Mouse (Mus musculus) adipose tissue, adult 10 weeks (tissue): Measurements from ENCODE around the gene Gm8693. TPM values are rescaled to one million over a fixed set of nuclear protein-coding genes. Genes with fewer than 3 reads are reported as not detected.

Experiments
- polyA plus RNA-seq: library from polyadenylated mRNA; stranded (reverse); fragments of 350-450 nt; fragmentation: Illumina TruSeq; extraction: RNeasy Lipid Tissue Mini Kit (QIAGEN cat#74804); gene quantifications from one replicate; pipeline ENCODE4 v1.2.3, GENCODE M21; 2014; ENCODE audit warnings: low read depth, low replicate concordance

Gene Gm8693
- not detected for polyA plus RNA-seq

DNA sequence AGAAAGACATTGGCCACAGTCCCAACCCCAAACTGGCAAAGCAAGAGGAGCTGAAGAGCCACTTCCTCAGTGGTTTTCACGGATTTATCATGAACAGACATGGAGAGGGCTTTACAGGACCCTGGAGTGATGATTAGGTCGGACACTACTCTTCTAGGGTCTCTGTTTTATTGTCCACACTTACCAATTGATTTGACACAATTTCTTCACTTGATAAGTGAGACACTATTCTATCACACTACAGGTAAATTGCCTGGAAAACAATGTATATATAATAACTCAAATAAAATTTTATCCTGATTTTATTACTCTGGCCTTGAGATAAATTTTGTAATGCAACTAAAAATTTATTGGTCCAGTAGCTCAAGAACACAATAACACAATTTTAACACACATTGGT is at the start of gene Gm8693:
Gm8693 (minus strand) TSS at position 101 of the 400 bp plus-strand sequence.

DNA sequence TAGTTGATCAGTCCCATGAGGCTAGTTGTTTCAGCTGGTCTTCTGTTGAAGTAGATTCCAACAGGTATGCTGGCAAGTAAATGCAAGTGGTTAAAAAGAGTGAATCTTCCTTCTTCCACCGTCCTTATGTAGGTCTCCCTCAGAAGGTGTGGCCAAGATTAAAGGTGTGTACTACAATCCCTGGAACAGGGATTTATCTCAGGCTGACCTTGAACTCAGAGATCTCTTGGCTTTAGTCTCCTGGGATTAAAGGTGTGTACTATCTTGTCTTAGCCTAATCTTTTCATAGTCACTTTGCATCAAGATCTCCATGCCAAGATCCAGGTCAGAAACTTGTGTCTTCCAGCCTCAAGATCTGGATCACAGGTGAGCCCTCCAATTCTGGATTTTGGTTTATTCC is 27.5 kb upstream of the Gm8693 start, which contains the start of gene Gm4567:
Gm4567 (minus strand) TSS at position 101 of the 400 bp plus-strand sequence.

GRCm38 (mm10) chr7:22657718-22658117 is 34.4 kb downstream of the Gm8693 start, which contains the start of gene Vmn1r155:
Gene Vmn1r155, plus strand, starts transcription at chr7:22658018.

Other genes starting within 250 kb of the Gm8693 start
- gene Gm10665, start 228.2 kb downstream of the Gm8693 start, polyA plus RNA-seq, result not detected
- not detected for gene Vmn1r151, start 192.6 kb downstream of the Gm8693 start, polyA plus RNA-seq
- gene Vmn1r152, start 169.3 kb downstream of the Gm8693 start, polyA plus RNA-seq, result not detected
- not detected for gene Gm8677, start 157.4 kb downstream of the Gm8693 start, polyA plus RNA-seq
- not detected for gene Gm4201, start 127.0 kb downstream of the Gm8693 start, polyA plus RNA-seq
- not detected for gene Gm4565, start 104.2 kb downstream of the Gm8693 start, polyA plus RNA-seq
- not detected for gene Vmn1r155, start 34.3 kb downstream of the Gm8693 start, polyA plus RNA-seq
- gene Gm4567, start 27.4 kb upstream of the Gm8693 start, polyA plus RNA-seq, result not detected
- gene Vmn1r157, start 69.4 kb upstream of the Gm8693 start, polyA plus RNA-seq, result not detected
- not detected for gene Vmn1r158, start 98.5 kb upstream of the Gm8693 start, polyA plus RNA-seq
- gene Vmn1r159, start 151.3 kb upstream of the Gm8693 start, polyA plus RNA-seq, result not detected
- gene Vmn1r160, start 178.9 kb upstream of the Gm8693 start, polyA plus RNA-seq, result not detected